Mouse (Mus musculus): ENCODE results near the gene Wscd1. TPM values are rescaled to one million over a fixed set of nuclear protein-coding genes. Genes with fewer than 3 reads are reported as not detected.

Gene Wscd1
- polyA plus RNA-seq (2012; rRNA removed), result 1.5 and 2.4 TPM in 2 replicates

DNA sequence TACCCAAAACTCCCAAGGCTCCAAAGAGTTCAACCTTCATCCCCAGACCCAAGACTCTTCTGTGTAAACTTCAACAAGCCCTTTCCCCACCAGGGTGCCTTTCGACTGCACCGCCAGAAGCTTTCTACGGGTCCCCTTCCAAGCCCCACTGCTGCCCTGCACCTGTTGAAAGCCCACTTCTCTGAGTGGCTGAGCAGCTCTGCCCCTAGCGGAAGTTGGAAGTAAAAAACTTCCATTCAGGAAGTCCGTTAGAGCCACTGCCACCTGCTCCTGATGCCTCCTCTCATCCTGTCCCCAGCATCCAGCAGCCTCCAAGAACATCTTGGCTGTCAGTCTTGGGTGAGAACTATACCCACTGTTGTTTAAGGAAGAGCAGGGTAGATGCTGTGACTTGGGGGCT lies at the start of gene Wscd1:
Gene Wscd1, plus strand, starts transcription at position 250 of the 400 bp plus-strand sequence.
- no peak for DNase-seq (ENCODE audit: low read depth, low spot score)

DNA sequence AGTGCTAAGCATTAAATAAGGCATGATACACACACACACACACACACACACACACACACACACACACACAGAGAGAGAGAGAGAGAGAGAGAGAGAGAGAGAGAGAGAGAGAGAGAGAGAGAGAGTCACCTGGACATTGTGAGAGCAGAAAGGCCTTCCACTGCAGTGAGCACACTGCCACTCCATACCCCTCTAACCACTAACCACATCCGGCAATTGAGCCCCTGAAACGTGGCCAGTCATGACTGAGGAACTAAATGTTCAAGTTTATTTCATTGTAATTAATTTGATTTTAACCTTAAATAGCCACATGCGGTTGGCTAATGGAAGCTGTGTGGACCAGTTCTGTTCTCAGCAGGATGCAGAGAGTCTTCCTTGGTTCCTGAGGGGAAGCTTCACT lies 21.7 kb upstream of the Wscd1 start:
- WGBS, result 67% methylated on average over 3 of the region's 3 CpGs

More for the DNA sequence above, at the start of gene Wscd1:
- 12% methylated on average over 5 of the region's 5 CpGs for WGBS

DNA sequence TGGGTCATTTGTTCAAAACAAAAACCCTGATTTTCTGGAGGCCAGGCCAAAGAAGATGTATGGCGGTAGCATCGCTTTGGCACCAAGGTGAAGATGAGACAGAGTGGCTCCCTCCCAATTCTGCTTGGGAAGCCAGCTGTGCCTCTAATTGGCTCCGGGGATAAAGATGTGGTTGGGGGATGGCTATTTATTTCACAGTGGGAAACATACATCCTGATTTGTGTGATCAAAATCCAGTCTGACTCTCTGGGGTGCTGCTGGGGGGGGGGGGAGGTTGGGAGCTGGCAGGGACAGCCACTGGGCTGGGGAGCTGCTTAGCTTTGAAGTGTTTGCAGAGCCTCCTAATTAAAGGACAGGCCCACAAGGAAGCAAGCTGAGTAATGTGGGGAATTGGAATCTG lies 20.4 kb upstream of the Wscd1 start:
- 86% methylated on average over 3 of the region's 3 CpGs for WGBS
- no peak for DNase-seq (ENCODE audit: low read depth, low spot score)

More for the DNA sequence above, 21.7 kb upstream of the Wscd1 start:
- DNase-seq (ENCODE audit: low read depth, low spot score), result no peak

DNA sequence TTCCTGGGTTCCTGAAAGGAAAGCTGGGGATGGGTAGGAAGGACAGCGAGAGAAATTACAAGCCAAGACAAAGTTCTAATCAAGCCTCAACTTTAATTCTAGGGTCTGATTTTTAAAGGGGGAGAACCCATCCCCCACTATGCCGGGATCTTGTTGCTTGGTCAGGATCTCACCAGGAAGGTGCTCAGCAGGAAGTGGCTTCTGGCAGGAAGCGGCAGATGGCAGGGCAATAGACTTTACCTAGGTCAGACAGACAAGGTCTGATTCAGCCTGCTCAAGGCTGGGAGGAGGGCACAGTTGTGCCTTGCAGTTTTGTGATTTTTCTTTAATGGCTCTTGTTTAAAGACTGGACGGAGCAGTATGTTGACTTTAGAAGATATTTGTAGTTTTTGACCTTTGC lies 15.9 kb upstream of the Wscd1 start:
- 29% methylated on average over 4 of the region's 4 CpGs for WGBS
- DNase-seq (ENCODE audit: low read depth, low spot score), result no peak

DNA sequence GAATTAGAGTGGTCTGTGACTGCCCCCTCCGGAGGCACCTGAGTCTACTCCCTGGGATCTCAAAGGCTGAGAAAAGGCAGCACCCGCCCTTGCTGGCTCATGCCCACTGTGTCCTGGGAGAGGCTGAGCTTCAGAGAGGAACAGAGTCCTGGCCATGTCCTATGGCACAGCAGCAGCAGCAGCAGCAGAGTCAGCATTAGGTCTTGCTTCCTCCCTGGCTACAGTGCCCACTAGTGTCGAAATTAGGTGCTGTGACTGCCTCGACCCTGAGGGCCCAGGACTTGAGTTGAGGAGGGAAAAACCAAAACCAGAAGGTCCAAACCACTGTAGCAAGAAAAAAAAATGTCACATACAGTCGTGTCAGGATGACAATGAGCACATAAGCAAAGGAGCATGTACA lies 12.6 kb upstream of the Wscd1 start:
- WGBS, result 30% methylated on average over 5 of the region's 5 CpGs

DNA sequence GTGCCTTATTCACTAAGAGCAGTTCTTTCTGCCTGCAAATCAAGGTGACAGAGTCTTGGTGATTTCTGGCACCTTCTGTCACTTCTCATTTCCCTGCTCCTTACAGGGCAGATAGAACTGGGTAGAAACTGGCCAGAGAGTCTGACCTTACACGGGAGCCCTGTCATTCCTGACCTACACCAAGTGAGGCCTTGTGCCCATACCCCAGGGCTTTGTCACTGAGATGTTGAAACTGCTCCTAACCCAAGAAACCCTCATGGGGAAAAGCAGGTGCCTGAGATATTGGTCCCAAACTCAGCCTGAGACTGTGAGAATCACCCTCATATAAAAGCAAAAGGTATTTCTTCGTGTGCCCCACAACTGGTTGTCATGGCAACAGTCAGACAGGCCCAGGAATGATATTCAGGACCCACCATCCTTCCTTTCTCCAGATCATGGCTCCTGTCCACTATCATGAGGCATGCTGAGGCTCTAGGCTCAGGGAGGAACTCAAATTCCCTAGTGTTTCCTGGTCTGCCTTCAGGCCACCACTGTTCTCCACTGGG lies 11.1 kb upstream of the Wscd1 start:
- 38% methylated on average over 2 of the region's 2 CpGs for WGBS

More for the DNA sequence above, 12.6 kb upstream of the Wscd1 start:
- no peak for DNase-seq (ENCODE audit: low read depth, low spot score)

DNA sequence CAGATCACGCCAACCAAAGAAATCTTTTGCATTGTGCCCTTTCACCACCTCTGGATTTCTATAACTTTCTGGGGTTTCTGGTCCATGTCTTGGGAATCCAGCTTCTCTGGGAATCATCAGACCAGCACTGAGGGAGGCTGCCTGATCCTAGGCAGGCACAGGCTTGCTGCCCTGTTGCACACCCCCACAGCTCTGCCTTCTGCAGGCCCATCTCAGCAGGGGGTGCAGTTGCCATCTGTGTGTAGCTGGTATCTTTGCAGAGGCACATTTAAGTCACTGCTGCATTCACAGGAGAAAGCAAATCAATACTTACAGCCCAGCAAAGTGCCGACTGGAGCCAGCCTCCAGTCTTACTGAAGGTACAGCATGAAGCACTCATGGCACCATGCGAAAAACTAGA lies 3.8 kb upstream of the Wscd1 start:
- WGBS, result 72% methylated on average over 3 of the region's 3 CpGs

More for the DNA sequence above, 11.1 kb upstream of the Wscd1 start:
- no peak for DNase-seq (ENCODE audit: low read depth, low spot score)

DNA sequence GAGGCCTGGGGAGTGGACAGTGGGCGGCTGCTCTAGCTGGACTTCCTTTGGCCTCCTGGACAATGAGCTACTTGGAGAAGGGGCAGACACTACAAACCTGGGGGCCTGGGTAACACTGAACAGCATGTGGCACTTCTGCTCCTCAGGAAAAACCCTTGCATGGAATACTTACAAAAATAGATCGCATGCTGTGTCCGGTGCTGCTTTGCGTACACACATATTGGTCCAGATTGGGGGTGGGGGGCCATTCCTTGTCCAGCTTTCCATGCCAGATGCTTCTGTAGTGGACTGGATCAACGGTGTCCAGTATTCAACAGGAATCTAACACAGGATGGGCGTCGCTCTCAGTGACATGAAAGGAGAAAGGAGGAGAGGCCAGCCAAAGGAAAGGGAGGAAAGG lies 2.0 kb upstream of the Wscd1 start:
- no peak for DNase-seq (ENCODE audit: low read depth, low spot score)
- WGBS, result 70% methylated on average over 7 of the region's 7 CpGs

More for the DNA sequence above, 3.8 kb upstream of the Wscd1 start:
- DNase-seq (ENCODE audit: low read depth, low spot score), result no peak

DNA sequence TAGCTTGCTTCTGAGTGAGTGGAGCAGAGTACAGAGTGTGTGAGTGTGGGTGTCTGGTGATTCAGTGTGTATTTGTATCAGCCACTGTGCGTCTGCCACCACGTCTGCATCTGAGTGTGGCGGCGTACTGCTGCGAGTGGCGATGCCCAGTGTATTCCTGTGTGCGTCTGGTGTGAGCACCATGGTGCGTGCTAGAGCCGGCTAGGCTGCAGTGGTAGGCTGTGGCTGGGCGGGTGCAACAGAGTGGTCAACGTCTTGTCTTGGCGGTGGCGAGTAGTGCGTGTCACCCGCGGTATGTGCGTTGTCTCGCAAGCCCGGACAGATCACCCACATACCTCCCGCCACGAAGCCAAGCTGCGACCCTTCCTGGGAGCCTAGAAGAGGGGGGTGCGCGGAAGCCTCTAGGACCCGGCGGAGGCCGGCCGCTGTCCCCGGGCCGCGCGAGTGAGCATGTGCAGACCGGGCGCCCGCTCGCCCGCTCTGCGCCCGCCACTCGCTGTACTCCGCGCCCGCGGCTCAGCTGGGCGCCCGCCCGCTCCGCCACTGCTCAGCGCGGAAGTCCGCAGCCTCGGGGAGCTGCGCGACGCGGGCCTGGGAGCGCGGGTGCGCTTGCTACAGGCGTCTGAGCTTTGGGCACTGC lies 934 bp downstream of the Wscd1 start:
- 3% methylated on average over 60 of the region's 60 CpGs for WGBS
- no peak for DNase-seq (ENCODE audit: low read depth, low spot score)

DNA sequence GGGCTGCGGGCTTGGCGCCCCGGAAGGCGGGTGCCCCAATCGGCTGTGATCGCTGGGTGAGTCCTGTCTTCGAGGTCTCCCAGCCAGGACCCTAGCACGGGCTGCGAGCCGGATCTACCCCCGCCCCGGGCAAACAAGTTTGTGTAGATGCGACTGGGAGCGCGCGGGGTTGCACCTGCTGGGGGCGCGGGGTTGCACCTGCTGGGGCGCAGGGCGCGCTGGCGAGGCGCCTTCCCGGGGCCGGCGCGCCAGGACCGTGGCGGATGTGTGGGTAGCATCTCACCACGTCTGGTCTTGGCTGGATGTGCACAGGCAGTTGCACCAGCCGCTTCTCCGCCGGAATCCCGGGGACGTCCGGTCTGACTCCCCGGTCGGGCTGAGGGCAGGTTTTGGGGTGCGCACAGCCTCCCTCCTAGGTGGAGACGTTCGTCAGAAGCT lies 1.5 kb downstream of the Wscd1 start:
- 1% methylated on average over 41 of the region's 41 CpGs for whole genome bisulfite sequencing
- no peak for DNase-seq (ENCODE audit: low read depth, low spot score)

DNA sequence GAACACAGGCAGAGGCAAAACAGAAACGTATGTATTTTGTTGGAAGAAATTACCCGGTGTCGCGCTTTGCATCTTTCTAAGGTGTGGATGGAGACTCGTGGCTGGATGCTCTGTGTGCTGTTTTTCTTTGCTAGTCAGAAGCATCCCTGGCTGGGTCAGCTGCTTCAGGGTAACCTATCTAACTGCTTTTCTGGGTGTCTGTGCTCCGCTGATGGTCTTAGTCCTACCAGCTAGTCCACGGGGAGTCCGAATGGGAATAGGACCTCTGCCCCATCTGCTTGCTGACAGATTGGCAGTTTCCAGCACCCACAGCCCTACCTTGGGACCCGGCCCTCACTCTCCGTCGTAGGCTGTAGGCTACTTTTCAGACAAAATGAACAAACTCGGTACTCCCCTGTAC lies 2.0 kb downstream of the Wscd1 start:
- 31% methylated on average over 12 of the region's 12 CpGs for WGBS
- no peak for DNase-seq (ENCODE audit: low read depth, low spot score)

DNA sequence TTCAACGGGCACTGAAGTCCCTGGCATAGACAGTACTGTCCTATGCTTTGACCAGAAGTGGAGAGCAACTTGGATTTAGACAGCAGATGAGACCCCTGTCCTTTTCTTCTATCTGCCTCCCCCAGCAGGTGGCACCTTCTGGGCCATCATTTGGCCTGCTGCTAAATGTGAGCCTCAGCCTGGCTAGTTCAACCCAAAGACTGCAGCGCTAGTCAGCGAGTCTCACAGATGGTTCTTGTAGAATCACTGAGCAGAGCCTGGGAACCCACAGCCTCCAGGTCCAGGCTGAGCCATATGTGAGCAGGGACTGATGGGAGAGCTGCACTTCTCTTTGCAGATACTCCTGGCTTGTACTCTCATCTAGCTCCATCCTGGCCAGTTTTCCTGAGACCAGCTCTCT lies 2.9 kb downstream of the Wscd1 start:
- no peak for DNase-seq (ENCODE audit: low read depth, low spot score)

DNA sequence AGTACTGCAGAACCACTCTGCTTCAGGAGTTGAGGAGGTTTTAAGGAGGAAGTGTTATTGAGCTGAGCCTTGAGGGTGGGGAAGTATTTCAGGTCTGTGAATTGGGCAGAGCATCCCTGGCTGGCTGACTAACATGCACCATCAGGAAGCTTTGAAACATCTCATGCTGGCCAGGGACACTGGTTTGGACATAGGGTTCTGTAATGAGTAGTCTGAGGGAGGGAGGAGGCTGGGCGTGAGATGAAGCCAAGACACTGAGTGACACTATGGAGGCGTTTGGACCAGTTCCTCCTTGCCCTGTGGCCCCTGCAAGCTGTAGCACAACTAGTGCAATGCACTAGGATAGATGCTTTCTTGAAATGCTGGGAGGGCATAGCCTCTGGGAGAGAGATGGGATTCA lies 5.4 kb downstream of the Wscd1 start:
- WGBS, result 47% methylated on average over 2 of the region's 2 CpGs
- DNase-seq (ENCODE audit: low read depth, low spot score), result no peak

More for the DNA sequence above, 2.9 kb downstream of the Wscd1 start:
- 76% methylated on average over 3 of the region's 3 CpGs for whole genome bisulfite sequencing

DNA sequence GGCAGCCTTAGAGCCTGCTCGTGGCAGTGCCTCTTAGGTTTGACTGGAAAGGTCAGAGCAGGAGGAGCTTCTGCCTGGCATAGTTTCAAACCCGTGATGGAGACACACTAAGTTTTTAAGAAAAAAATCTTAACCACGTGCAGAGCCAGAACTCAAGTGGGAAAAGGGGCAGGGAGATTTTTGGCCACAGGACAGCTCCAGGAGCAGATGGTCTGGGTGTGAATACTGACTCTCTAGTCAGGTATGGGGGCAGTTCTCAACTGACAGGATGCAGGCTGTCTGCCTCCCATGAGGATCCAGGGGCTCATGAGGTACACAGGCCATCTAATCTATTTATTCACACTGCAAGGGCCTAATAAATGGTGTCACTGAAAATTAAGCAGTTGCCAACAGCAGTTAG lies 6.6 kb downstream of the Wscd1 start:
- no peak for DNase-seq (ENCODE audit: low read depth, low spot score)
- 33% methylated on average over 3 of the region's 3 CpGs for WGBS

DNA sequence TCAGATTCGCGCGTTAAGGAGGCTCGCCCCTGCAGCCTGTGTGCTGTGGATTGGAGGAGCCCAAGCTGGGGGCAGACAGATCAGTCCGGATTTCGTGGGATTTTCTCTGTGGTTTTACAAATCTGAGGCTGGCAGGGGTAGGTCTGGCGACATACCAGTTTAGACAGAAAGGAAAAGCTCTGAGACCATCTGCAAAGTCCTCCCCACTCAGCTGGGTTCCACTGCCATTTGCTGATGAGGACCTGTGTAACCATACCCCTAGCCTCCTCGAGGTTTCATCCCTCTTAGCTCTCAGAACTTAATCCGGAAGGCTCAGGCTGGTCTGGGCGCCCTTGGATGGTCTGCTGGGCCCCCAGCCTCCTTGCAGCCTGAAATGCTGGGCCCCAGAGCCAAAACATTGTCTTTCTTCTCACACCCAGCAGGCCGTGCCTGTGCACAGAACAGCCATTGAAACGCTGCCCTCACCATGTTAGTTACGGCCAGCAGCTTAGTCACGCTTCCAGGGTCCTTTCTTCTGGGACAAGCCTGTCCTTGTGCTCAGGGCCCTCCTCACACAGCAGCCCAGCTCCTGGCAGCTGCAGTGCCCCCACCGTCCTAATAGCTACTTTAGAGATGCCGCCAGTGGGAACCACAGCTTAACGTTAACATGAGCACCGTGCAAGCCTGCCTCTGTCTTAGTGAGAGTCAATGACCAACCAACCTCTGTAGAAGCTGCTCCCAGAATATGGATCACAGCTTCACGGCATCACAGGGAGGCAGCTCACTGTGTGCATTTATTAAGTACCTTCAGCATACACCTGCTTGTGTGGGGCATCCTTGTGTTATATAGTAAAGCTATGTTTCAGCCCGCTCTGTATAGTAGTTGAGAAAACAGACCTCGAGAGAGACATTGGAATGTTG lies 8.7 kb downstream of the Wscd1 start:
- WGBS, result 61% methylated on average over 21 of the region's 21 CpGs
- no peak for DNase-seq (ENCODE audit: low read depth, low spot score)

DNA sequence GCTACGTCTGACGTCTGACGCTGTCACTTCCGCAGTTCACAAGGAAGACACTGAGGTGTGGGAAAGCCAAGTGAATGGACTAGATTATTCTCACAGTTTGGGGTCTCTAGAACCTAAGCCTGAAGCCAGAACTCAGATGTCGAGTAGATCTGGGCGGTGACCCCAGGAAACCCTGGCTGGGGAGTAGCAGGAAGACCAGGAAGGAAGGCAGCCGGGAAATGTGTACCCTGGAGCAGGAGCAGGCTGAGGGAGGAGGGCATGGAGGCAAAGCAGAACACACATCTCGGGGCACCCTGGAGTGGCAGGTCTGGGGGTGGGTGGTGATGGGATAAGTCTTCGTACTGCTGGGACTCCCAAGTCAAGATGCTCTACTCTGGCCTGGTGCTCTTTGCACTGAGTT lies 11.3 kb downstream of the Wscd1 start:
- DNase-seq (ENCODE audit: low read depth, low spot score), result no peak
- 88% methylated on average over 9 of the region's 9 CpGs for WGBS

DNA sequence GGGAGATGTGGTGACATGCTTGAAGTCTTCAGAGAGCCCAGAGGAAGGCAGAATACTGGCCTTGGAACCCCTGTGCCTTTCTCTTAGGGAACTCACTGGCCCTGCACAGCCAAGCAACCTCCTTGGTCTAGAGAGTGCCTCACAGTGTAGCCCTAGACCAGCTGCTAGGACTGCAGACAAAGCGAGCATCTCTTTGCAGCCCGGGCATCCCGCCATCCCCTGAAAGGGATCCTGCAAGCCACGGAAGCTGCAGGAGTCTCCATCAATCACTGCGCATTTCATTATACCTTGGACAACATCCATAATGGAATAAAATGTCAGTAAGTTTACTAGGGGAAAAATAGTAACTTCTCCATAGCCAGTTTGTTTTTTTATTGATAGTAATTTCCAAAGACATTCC lies 13.4 kb downstream of the Wscd1 start:
- WGBS, result 51% methylated on average over 5 of the region's 5 CpGs
- DNase-seq (ENCODE audit: low read depth, low spot score), result no peak

DNA sequence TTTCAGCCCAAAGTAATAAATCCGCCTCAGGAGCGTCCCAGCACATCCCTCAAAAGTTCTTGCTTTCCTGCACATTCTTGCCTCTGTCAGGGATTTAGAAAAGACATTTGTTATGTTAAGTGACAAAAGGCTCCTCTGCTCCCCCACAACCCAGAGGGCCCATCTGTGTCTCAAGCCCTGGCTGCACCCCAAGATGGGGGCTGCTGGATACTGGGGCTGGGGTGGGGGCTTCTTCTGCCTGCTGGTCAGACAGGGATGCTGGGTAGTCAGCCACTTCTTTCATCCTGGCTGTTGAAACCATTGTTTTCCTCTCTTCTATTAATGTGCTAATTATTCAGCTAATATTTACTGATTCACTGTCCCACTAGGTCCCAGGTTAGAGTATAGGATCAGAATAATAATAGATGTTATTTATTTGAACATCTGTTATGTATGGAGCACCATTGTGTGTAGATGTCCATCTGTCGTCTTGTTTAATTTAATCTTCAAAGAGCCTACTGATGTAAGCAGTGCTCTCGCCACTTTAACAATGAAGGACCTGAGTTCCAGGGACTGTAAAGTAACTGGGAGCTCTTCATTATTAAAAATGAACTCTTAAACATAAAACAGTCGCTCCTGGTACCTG lies 14.0 kb downstream of the Wscd1 start:
- WGBS, result 65% methylated on average over 5 of the region's 5 CpGs

DNA sequence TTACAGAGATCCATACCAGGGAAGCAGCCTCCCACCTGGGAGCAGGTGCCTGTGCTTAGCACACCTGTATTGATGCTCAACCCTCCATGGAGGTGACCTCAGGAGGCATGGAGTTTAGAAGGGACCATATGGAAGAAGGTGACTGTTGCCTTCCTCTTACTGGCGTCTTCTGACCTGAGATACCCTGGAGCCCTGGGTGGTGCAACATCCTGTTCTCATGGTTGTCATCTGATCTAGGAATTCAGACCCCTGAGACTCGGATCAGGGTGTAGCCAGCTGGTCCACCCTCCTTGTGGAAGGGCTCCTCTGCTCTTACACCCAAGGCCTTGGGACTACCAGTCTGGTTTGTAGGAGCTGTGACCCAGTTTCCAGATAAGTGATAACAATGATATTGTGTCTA lies 15.0 kb downstream of the Wscd1 start:
- no peak for DNase-seq (ENCODE audit: low read depth, low spot score)
- WGBS, result 60% methylated on average over 2 of the region's 2 CpGs

More for the DNA sequence above, 14.0 kb downstream of the Wscd1 start:
- no peak for DNase-seq (ENCODE audit: low read depth, low spot score)

DNA sequence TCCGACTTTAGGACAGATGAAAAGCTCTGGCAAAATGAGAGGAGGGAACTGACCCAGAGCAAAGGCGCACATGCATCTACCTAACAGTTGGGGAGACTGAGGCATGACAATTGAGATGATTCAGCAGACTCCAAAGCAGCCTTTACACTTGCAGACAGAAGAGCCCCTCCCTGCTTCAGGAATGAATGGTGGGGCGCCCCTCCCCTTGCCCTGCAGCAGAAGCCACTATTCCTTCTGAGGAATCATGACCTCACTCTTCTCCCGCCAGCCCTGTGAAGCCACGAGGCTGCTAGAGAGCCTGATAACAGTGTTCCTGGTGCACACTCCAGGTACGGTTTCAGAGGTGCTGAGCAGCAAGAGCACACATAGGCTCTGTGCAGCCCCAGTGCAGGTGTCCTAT lies 15.6 kb downstream of the Wscd1 start:
- WGBS, result 51% methylated on average over 6 of the region's 6 CpGs

More for the DNA sequence above, 15.6 kb downstream of the Wscd1 start:
- DNase-seq (ENCODE audit: low read depth, low spot score), result no peak

Data from large intestine, adult 2 months (tissue).